ENCODE assay signal across 8 mouse cellular contexts in the genomic region with DNA sequence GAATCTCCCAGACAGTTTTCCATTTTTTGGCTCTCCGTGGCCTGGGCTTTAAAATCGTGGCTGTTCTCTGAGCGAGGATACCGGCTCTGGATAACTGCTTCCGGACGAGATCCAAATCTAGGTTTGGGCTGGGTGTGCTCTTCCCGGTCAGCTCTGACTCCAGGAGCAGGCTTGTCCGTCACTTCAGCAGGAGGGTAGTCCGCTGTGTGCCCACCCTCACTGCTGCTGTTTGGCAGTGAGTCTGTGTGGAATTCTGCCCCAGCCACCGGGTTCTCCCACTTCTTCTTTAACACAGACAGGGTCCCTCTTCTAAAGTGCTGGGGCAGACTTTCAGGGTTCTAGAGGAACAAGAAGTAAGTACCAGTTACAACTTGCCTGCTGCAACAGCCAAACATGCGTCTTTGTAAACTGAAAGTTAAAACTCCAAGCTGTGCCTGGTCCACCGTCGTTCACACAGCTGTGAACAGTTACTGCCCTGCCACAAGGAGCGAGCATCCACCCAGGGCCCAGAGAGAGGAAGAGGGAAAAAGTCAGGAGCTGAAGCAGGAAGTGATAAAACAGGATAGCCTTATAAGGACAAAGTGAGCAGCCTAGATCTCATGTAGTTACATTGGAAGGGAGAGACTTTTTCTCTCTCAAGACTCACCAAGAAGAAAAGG. TPM values are rescaled to one million over a fixed set of nuclear protein-coding genes. Genes with fewer than 3 reads are reported as not detected.
DNase-seq lines count a peak whose midpoint lies in the region; ATAC-seq and TF ChIP-seq lines count a peak whose summit lies in the region.

No protein-coding gene starts in this region.

- no peaks in the 10 kb centered on the region; the same call in 1 of the 2 replicates for H3K4me1 ChIP-seq in hindbrain, postnatal 0 days (ENCODE audit: insufficient read depth, low read length)
- H3K4me1 ChIP-seq in lung, adult 2 months (ENCODE audit: control insufficient read depth, insufficient read depth, low read length) = peaks cover 9% of the 10 kb centered on the region; the same call in 1 of the 2 replicates

- H3K27me3 ChIP-seq in hindbrain, postnatal 0 days (ENCODE audit: insufficient read depth, low read length) = no peaks in the 10 kb centered on the region

- intact Hi-C loops in left cerebral cortex, postnatal 36 days (cut with DNase I) = loop anchor here (5.0 kb wide), 1 partner anchor 38 kb away; no protein-coding TSS in a partner anchor

- H3K9ac ChIP-seq in hindbrain, postnatal 0 days (replicated peaks; ENCODE audit: low read length) = 0 out of 2 replicates have a peak overlapping the region, but pooled peaks have one; percentile 28

- TF ChIP-seq POLR2A in lung, adult 2 months (IDR thresholded peaks at IDR 0.05; ENCODE audit: borderline replicate concordance, extremely low read depth, low read depth, low read length) = peak; percentile 88; the same call in 1 of the 2 replicates

- no peaks in the 10 kb centered on the region for H3K9me3 ChIP-seq in hindbrain, postnatal 0 days (ENCODE audit: low read length)

- 66% methylated on average over 14 of the region's 14 CpGs for whole genome bisulfite sequencing in hindbrain, postnatal 0 days
- 25% methylated on average over 14 of the region's 14 CpGs for WGBS in lung, adult 2 months

- peak; percentile 34 for DNase-seq in ovary, adult 18-20 months (ENCODE audit: low spot score)
- DNase-seq in ovary, postnatal 10 days (ENCODE audit: low spot score) = no peak
- DNase-seq in gastrocnemius, adult 8-10 months (ENCODE audit: low spot score in 2 of 2) = peak; percentile 19 to 27
- no peak for DNase-seq in hindbrain, postnatal 0 days (ENCODE audit: low spot score)
- peak; percentile 42 for DNase-seq in lung, adult 2 months
- DNase-seq in ovary, postnatal 36 days (ENCODE audit: low spot score) = peak; percentile 43
- no peak for DNase-seq in cerebellum, adult 18-20 months
- DNase-seq in left cerebral cortex, postnatal 36 days (ENCODE audit: low spot score in 2 of 2) = no peak

- peak overlapping the region; percentile 67; the same call in 1 of the 2 replicates for H3K27ac ChIP-seq in hindbrain, postnatal 0 days

- peak overlapping the region; percentile 47 for H3K4me2 ChIP-seq in hindbrain, postnatal 0 days (ENCODE audit: low read depth, low read length)

- no peak for ATAC-seq in hindbrain, postnatal 0 days

- TF ChIP-seq CTCF in hindbrain, postnatal 0 days (IDR thresholded peaks at IDR 0.05; ENCODE audit: low read depth) = no peak
- TF ChIP-seq CTCF in lung, adult 2 months (IDR thresholded peaks at IDR 0.05; ENCODE audit: insufficient read depth, low read length) = no peak

- H3K4me3 ChIP-seq in hindbrain, postnatal 0 days (ENCODE audit: low read length) = peak overlapping the region; percentile 20
- peak overlapping the region; percentile 83 for H3K4me3 ChIP-seq in lung, adult 2 months (replicated peaks; ENCODE audit: extremely low read depth, low read depth, low read length)

- H3K36me3 ChIP-seq in hindbrain, postnatal 0 days (ENCODE audit: insufficient read depth, low read length) = no peaks in the 10 kb centered on the region

RNA-seq across cellular contexts. Expression of a gene that starts 47.1 kb away (rescaled TPM):
- total RNA-seq in gastrocnemius, adult 8-10 months (2022) = 1 to 10 TPM; 3.1 to 4.9 (median 3.5) TPM
- 92.8 and 105 TPM in 2 replicates for total RNA-seq in hindbrain, postnatal 0 days (2014; rRNA removed)
- polyA plus RNA-seq in hindbrain, postnatal 0 days (2015; fragmentation: Nextera tagmentation; extraction: Ambion mirVana) = 73.0 and 73.9 TPM in 2 replicates
- polyA plus RNA-seq in lung, adult 2 months (2012; rRNA removed) = 37.2 and 53.4 TPM in 2 replicates
- 10 to 100 TPM; 32.3 to 42.2 TPM for total RNA-seq in left cerebral cortex, postnatal 36 days (2021)

RNA-seq across cellular contexts. Expression of a gene that starts 55.5 kb away (rescaled TPM):
- 1 to 10 TPM; 5.8 to 9.4 (median 6.5) TPM for total RNA-seq in gastrocnemius, adult 8-10 months (2022)
- 5.8 and 6.9 TPM in 2 replicates for total RNA-seq in hindbrain, postnatal 0 days (2014; rRNA removed)
- 8.0 and 10.4 TPM in 2 replicates for polyA plus RNA-seq in hindbrain, postnatal 0 days (2015; fragmentation: Nextera tagmentation; extraction: Ambion mirVana)
- 23.6 and 29.7 TPM in 2 replicates for polyA plus RNA-seq in lung, adult 2 months (2012; rRNA removed)
- 10 to 100 TPM in 1 of 2 experiments, 1 to 10 TPM in 1; 8.2 to 10.7 TPM for total RNA-seq in left cerebral cortex, postnatal 36 days (2021)

Comparison
In these comparisons a context has a peak if more than half of its experiments do, and no peak if none do; other contexts are left out.
1. DNase-seq: peak in ovary, adult 18-20 months (single experiment), gastrocnemius, adult 8-10 months (2 of 2), lung, adult 2 months (single experiment) and ovary, postnatal 36 days (single experiment); none in ovary, postnatal 10 days (single experiment), hindbrain, postnatal 0 days (single experiment), cerebellum, adult 18-20 months (0 of 2) and left cerebral cortex, postnatal 36 days (0 of 2).
2. RNA of a gene that starts 47.1 kb away (total RNA-seq): 92.8 to 105 TPM in hindbrain, postnatal 0 days and 32.3 to 42.2 TPM in left cerebral cortex, postnatal 36 days; 3.1 to 4.9 TPM in gastrocnemius, adult 8-10 months; every median in the first group is over 4 times any median in the second.